Mouse (Mus musculus): Measurements from ENCODE around the gene Ppard.

Gene Ppard

GRCm38 (mm10) chr17:28253216-28253615 lies 20.7 kb downstream of the Ppard start:
- ATAC-seq (ENCODE audit: insufficient number of reproducible peaks, low FRiP score, low TSS enrichment): no peak

GRCm38 (mm10) chr17:28254804-28255203 lies 22.3 kb downstream of the Ppard start:
- no peak for ATAC-seq (ENCODE audit: insufficient number of reproducible peaks, low FRiP score, low TSS enrichment)

GRCm38 (mm10) chr17:28255651-28256050 lies 23.2 kb downstream of the Ppard start:
- ATAC-seq (ENCODE audit: insufficient number of reproducible peaks, low FRiP score, low TSS enrichment): no peak

GRCm38 (mm10) chr17:28256651-28257328 lies 24.3 kb downstream of the Ppard start:
- ATAC-seq (ENCODE audit: insufficient number of reproducible peaks, low FRiP score, low TSS enrichment): no peak

GRCm38 (mm10) chr17:28258325-28258724 lies 25.8 kb downstream of the Ppard start:
- no peak for ATAC-seq (ENCODE audit: insufficient number of reproducible peaks, low FRiP score, low TSS enrichment)

- no peak for ATAC-seq (ENCODE audit: insufficient number of reproducible peaks, low FRiP score, low TSS enrichment)
Measured at GRCm38 (mm10) chr17:28259890-28260542, 27.5 kb downstream of the Ppard start.

- no peak for ATAC-seq (ENCODE audit: insufficient number of reproducible peaks, low FRiP score, low TSS enrichment)
Measured at GRCm38 (mm10) chr17:28260543-28260909, 28.0 kb downstream of the Ppard start.

- no peak for ATAC-seq (ENCODE audit: insufficient number of reproducible peaks, low FRiP score, low TSS enrichment)
Measured at GRCm38 (mm10) chr17:28261795-28262194, 29.3 kb downstream of the Ppard start.

- ATAC-seq (ENCODE audit: insufficient number of reproducible peaks, low FRiP score, low TSS enrichment): no peak
Measured at GRCm38 (mm10) chr17:28263181-28263894, 30.8 kb downstream of the Ppard start.

GRCm38 (mm10) chr17:28267251-28267650 lies 34.8 kb downstream of the Ppard start:
- ATAC-seq (ENCODE audit: insufficient number of reproducible peaks, low FRiP score, low TSS enrichment): no peak

- no peak for ATAC-seq (ENCODE audit: insufficient number of reproducible peaks, low FRiP score, low TSS enrichment)
Measured at GRCm38 (mm10) chr17:28270165-28270564, 37.7 kb downstream of the Ppard start.

- ATAC-seq (ENCODE audit: insufficient number of reproducible peaks, low FRiP score, low TSS enrichment): no peak
Measured at GRCm38 (mm10) chr17:28271537-28272266, 39.2 kb downstream of the Ppard start.

- no peak for ATAC-seq (ENCODE audit: insufficient number of reproducible peaks, low FRiP score, low TSS enrichment)
Measured at GRCm38 (mm10) chr17:28272281-28272680, 39.8 kb downstream of the Ppard start.

GRCm38 (mm10) chr17:28272837-28273236 lies 40.3 kb downstream of the Ppard start:
- ATAC-seq (ENCODE audit: insufficient number of reproducible peaks, low FRiP score, low TSS enrichment): no peak

- no peak for ATAC-seq (ENCODE audit: insufficient number of reproducible peaks, low FRiP score, low TSS enrichment)
Measured at GRCm38 (mm10) chr17:28274739-28275138, 42.2 kb downstream of the Ppard start.

- ATAC-seq (ENCODE audit: insufficient number of reproducible peaks, low FRiP score, low TSS enrichment): no peak
Measured at GRCm38 (mm10) chr17:28277226-28277625, 44.7 kb downstream of the Ppard start.

- ATAC-seq (ENCODE audit: insufficient number of reproducible peaks, low FRiP score, low TSS enrichment): no peak
Measured at GRCm38 (mm10) chr17:28277721-28278120, 45.2 kb downstream of the Ppard start.

GRCm38 (mm10) chr17:28278156-28278555 lies 45.7 kb downstream of the Ppard start:
- no peak for ATAC-seq (ENCODE audit: insufficient number of reproducible peaks, low FRiP score, low TSS enrichment)

- ATAC-seq (ENCODE audit: insufficient number of reproducible peaks, low FRiP score, low TSS enrichment): no peak; the same call in 1 of the 2 replicates
Measured at GRCm38 (mm10) chr17:28279236-28279635, 46.7 kb downstream of the Ppard start.

GRCm38 (mm10) chr17:28279780-28280422 lies 47.4 kb downstream of the Ppard start:
- ATAC-seq (ENCODE audit: insufficient number of reproducible peaks, low FRiP score, low TSS enrichment): no peak
